Mouse (Mus musculus): ENCODE measurements around the gene Fam81a. TPM values are rescaled to one million over a fixed set of nuclear protein-coding genes. Genes with fewer than 3 reads are reported as not detected.

Gene Fam81a
- polyA plus RNA-seq, 1 experiment from 2014 or later: 3.2 TPM

DNA sequence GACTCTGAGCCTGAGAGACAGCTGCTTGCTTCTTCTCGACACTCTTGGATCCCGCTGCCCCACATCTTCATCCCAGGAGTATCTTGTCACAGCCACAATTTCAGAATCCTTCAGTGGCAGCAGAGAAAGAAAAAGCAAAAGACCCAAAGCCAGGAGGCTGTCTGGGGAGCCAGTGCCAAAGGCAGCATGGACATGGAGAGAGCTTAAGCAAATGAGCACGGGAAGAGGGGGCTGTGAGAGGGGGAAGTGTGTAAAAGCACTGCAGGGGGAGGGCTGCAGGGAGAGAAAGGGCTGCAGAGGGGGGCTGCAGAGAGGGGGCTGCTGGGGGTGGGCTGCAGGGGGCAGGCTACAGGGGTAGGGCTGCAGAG, 93.0 kb downstream of the Fam81a start:
- Histone ChIP-seq H3K4me2 (replicated peaks) (0 out of 2 replicates have a peak overlapping the region, but pooled peaks have one; percentile 21), H3K27ac (peak overlapping the region; percentile 3; the same call in 1 of the 2 replicates), H3K36me3 (no peaks in the 10 kb centered on the region), H3K27me3 (no peaks in the 10 kb centered on the region), H3K9me3 (no peaks in the 10 kb centered on the region), H3K4me1 (peaks cover 22% of the 10 kb centered on the region), H3K4me3 (no peak overlapping the region), H3K9ac (no peak overlapping the region)
- 23% methylated on average over 3 of the region's 3 CpGs for WGBS
- ATAC-seq (ENCODE audit: insufficient number of reproducible peaks, insufficient read depth, low FRiP score, low TSS enrichment): no peak

GRCm38 (mm10) chr9:70048751-70049415, 93.5 kb downstream of the Fam81a start:
- Histone ChIP-seq H3K4me1 (peaks cover 22% of the 10 kb centered on the region), H3K9me3 (no peaks in the 10 kb centered on the region), H3K36me3 (no peaks in the 10 kb centered on the region), H3K4me2 (replicated peaks) (no peak overlapping the region), H3K27ac (peak overlapping the region; percentile 38; the same call in 1 of the 2 replicates), H3K27me3 (no peaks in the 10 kb centered on the region), H3K9ac (no peak overlapping the region), H3K4me3 (no peak overlapping the region)
- WGBS: 50% methylated on average over 6 of the region's 6 CpGs
- no peak for ATAC-seq (ENCODE audit: insufficient number of reproducible peaks, insufficient read depth, low FRiP score, low TSS enrichment)

DNA sequence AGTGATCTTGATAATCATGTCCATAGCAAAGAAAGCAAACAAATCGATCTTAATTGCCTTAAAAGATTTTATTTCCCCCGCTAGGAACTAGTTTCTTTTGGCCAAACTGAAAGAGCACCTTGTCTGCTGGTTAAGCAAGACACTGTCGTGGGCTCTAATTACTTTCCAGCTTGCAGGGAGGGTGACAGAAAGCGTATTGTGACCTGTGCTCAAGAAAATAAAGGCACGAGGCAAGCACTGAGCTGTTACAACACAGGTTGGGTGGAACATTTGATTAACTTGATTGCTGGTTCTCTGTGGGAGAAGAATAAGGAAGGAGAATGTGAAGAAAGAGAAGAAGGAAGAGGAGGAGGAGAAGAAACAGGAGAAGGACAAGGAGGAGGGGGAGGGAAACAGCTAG, 94.1 kb downstream of the Fam81a start:
- H3K36me3 ChIP-seq: no peaks in the 10 kb centered on the region
- 22% methylated on average over 5 of the region's 5 CpGs for WGBS
- H3K27ac ChIP-seq: peak overlapping the region; percentile 38; the same call in 1 of the 2 replicates
- H3K27me3 ChIP-seq: no peaks in the 10 kb centered on the region
- H3K9ac ChIP-seq: no peak overlapping the region
- no peak overlapping the region for H3K4me3 ChIP-seq
- H3K4me2 ChIP-seq (replicated peaks): no peak overlapping the region
- no peak for ATAC-seq (ENCODE audit: insufficient number of reproducible peaks, insufficient read depth, low FRiP score, low TSS enrichment)
- H3K4me1 ChIP-seq: peaks cover 22% of the 10 kb centered on the region
- H3K9me3 ChIP-seq: no peaks in the 10 kb centered on the region

- Histone ChIP-seq H3K4me1 (peaks cover 22% of the 10 kb centered on the region), H3K4me2 (replicated peaks) (no peak overlapping the region), H3K36me3 (no peaks in the 10 kb centered on the region), H3K27ac (peak overlapping the region; percentile 47), H3K4me3 (no peak overlapping the region), H3K9ac (no peak overlapping the region), H3K9me3 (no peaks in the 10 kb centered on the region), H3K27me3 (no peaks in the 10 kb centered on the region)
- no peak for ATAC-seq (ENCODE audit: insufficient number of reproducible peaks, insufficient read depth, low FRiP score, low TSS enrichment)
- WGBS: 41% methylated on average over 3 of the region's 3 CpGs
Measured at GRCm38 (mm10) chr9:70047839-70048238, 94.5 kb downstream of the Fam81a start.

DNA sequence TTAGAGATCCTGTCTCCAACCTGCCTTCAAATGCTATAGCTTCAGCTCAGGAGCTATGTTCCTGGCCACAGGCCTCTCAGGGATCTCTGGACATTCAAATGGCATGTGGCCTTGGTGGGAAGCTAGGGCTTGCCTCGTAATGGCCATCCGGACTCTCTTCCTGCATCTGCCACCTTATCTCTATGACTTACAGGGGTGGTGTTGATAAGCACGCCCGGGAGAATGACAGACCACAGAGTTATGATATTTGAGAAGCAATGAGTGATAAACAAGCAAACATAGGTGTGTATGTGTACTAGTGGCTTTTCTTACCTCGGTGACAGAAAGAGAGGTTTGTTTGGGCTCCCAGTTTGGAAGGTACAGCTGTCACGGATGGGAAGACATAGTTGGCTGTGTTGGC, 96.1 kb downstream of the Fam81a start:
- Histone ChIP-seq H3K27ac (no peak overlapping the region), H3K27me3 (no peaks in the 10 kb centered on the region), H3K4me3 (no peak overlapping the region), H3K9me3 (no peaks in the 10 kb centered on the region), H3K4me1 (peaks cover 22% of the 10 kb centered on the region), H3K4me2 (replicated peaks) (no peak overlapping the region), H3K9ac (no peak overlapping the region), H3K36me3 (no peaks in the 10 kb centered on the region)
- WGBS: 87% methylated on average over 6 of the region's 6 CpGs
- ATAC-seq (ENCODE audit: insufficient number of reproducible peaks, insufficient read depth, low FRiP score, low TSS enrichment): no peak

- Histone ChIP-seq H3K4me2 (replicated peaks) (no peak overlapping the region), H3K27me3 (no peaks in the 10 kb centered on the region), H3K4me3 (no peak overlapping the region), H3K36me3 (no peaks in the 10 kb centered on the region), H3K4me1 (peaks cover 22% of the 10 kb centered on the region), H3K9me3 (no peaks in the 10 kb centered on the region), H3K9ac (no peak overlapping the region), H3K27ac (no peak overlapping the region)
- WGBS: 82% methylated on average over 2 of the region's 2 CpGs
- no peak for ATAC-seq (ENCODE audit: insufficient number of reproducible peaks, insufficient read depth, low FRiP score, low TSS enrichment)
Measured at GRCm38 (mm10) chr9:70044865-70045264, 97.5 kb downstream of the Fam81a start.

- no peak overlapping the region for H3K4me2 ChIP-seq (replicated peaks)
- no peaks in the 10 kb centered on the region for H3K9me3 ChIP-seq
- no peaks in the 10 kb centered on the region for H3K27me3 ChIP-seq
- H3K27ac ChIP-seq: no peak overlapping the region
- ATAC-seq (ENCODE audit: insufficient number of reproducible peaks, insufficient read depth, low FRiP score, low TSS enrichment): no peak
- no peak overlapping the region for H3K9ac ChIP-seq
- H3K4me1 ChIP-seq: peaks cover 4% of the 10 kb centered on the region
- H3K4me3 ChIP-seq: no peak overlapping the region
- no peaks in the 10 kb centered on the region for H3K36me3 ChIP-seq
- WGBS: 67% methylated on average over 1 of the region's 1 CpGs
Measured at GRCm38 (mm10) chr9:70042935-70043334, 99.4 kb downstream of the Fam81a start.

DNA sequence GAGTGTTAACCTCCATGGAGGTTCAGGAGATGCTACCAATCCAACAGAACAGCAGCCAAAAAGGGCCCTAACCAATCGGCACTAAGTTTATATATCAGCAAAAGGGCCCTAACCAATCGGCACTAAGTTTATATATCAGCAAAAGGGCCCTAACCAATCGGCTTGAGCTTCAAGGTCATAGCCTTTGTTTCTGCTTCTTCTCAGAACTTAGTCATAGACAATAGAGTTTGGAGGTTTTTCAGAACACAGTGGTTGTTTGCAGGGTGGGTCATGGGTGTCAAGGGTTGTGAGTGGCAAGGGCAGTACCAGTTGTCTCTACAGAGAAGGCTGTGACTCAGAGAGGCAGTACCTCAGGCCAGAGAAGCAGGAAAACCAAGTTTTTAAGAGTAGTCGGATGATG, 100.2 kb downstream of the Fam81a start:
- 90% methylated on average over 4 of the region's 4 CpGs for WGBS
- H3K4me2 ChIP-seq (replicated peaks): no peak overlapping the region
- no peak for ATAC-seq (ENCODE audit: insufficient number of reproducible peaks, insufficient read depth, low FRiP score, low TSS enrichment)
- no peaks in the 10 kb centered on the region for H3K4me1 ChIP-seq
- no peaks in the 10 kb centered on the region for H3K36me3 ChIP-seq
- H3K9me3 ChIP-seq: no peaks in the 10 kb centered on the region
- H3K27me3 ChIP-seq: no peaks in the 10 kb centered on the region
- no peak overlapping the region for H3K4me3 ChIP-seq
- no peak overlapping the region for H3K27ac ChIP-seq
- no peak overlapping the region for H3K9ac ChIP-seq

DNA sequence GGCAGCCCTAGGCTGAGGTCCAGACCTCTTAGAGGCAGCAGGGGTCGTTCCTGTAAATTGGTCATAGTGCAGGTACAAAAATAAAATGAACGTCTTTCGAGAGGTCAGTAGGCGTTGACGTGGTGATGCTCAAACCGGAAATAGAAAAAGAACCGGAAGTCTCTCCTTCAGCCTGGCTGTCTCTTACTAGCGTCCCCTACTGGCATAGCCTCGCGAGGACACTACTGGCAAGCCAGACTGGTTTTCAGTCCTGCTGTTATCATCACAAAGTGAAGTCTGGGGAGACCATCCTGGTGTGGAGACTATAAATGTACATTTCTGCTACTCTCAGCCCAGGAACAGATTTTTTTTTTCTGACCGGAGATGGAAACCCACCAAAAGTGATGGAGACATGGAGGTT, 101.8 kb downstream of the Fam81a start:
- Histone ChIP-seq H3K36me3 (no peaks in the 10 kb centered on the region), H3K4me2 (replicated peaks) (no peak overlapping the region), H3K4me1 (no peaks in the 10 kb centered on the region), H3K9me3 (no peaks in the 10 kb centered on the region), H3K27me3 (no peaks in the 10 kb centered on the region), H3K27ac (no peak overlapping the region), H3K4me3 (no peak overlapping the region), H3K9ac (no peak overlapping the region)
- no peak for ATAC-seq (ENCODE audit: insufficient number of reproducible peaks, insufficient read depth, low FRiP score, low TSS enrichment)
- WGBS: 84% methylated on average over 11 of the region's 11 CpGs

- Histone ChIP-seq H3K4me2 (replicated peaks) (no peak overlapping the region), H3K36me3 (no peaks in the 10 kb centered on the region), H3K9me3 (no peaks in the 10 kb centered on the region), H3K9ac (no peak overlapping the region), H3K27ac (no peak overlapping the region), H3K4me3 (no peak overlapping the region), H3K27me3 (no peaks in the 10 kb centered on the region), H3K4me1 (no peaks in the 10 kb centered on the region)
- WGBS: 84% methylated on average over 6 of the region's 6 CpGs
- ATAC-seq (ENCODE audit: insufficient number of reproducible peaks, insufficient read depth, low FRiP score, low TSS enrichment): no peak
Measured at GRCm38 (mm10) chr9:70039597-70040385, 102.6 kb downstream of the Fam81a start.
